Mouse (Mus musculus) neural tube, embryonic 11.5 days (tissue): ENCODE measurements around the gene Ephb1. TPM values are rescaled to one million over a fixed set of nuclear protein-coding genes. Genes with fewer than 3 reads are reported as not detected.

Experiments
- ATAC-seq: fragments of 200-750 bp; cut with Nextera tagmentation; 2 replicates; pipeline ENCODE4 v1.8.0; 2017; ENCODE audit warnings: moderate number of reproducible peaks, mild to moderate bottlenecking, moderate TSS enrichment, moderate library complexity; ENCODE audit not compliant: insufficient read depth, low FRiP score, low TSS enrichment
- DNase-seq: peaks from one replicate; pipeline ENCODE4 v3.0.0-alpha.2; 2015; ENCODE audit warnings: low spot score
- H3K27ac ChIP-seq: fragments of 300-500 bp; sonication (generic); 2 replicates; pipeline ENCODE4 v1.5.1; 2014; ENCODE audit warnings: low read depth, mild to moderate bottlenecking, low read length
- H3K27me3 ChIP-seq: fragments of 300-500 bp; sonication (generic); 2 replicates; pipeline ENCODE4 v1.6.1; 2014; ENCODE audit warnings: mild to moderate bottlenecking, low read length, mixed read lengths; ENCODE audit not compliant: control insufficient read depth, insufficient read depth
- H3K36me3 ChIP-seq: fragments of 300-500 bp; sonication (generic); 2 replicates; pipeline ENCODE4 v1.6.1; 2014; ENCODE audit warnings: mild to moderate bottlenecking, low read length, moderate library complexity, mixed read lengths; ENCODE audit not compliant: control insufficient read depth, insufficient read depth
- H3K4me1 ChIP-seq: fragments of 300-500 bp; sonication (generic); 2 replicates; pipeline ENCODE4 v1.6.1; 2014; ENCODE audit warnings: low read length, mixed read lengths; ENCODE audit not compliant: control insufficient read depth, insufficient read depth
- H3K4me2 ChIP-seq: fragments of 300-500 bp; sonication (generic); 2 replicates; pipeline ENCODE4 v1.6.1; 2014; ENCODE audit warnings: low read depth, mild to moderate bottlenecking, moderate library complexity
- H3K4me3 ChIP-seq: fragments of 300-500 bp; sonication (generic); 2 replicates; pipeline ENCODE4 v1.5.1; 2014; ENCODE audit warnings: low read depth, low read length
- H3K9ac ChIP-seq: fragments of 300-500 bp; sonication (generic); 2 replicates; pipeline ENCODE4 v1.6.1; 2014; ENCODE audit warnings: mild to moderate bottlenecking, low read length
- H3K9me3 ChIP-seq: fragments of 300-500 bp; sonication (generic); 2 replicates; pipeline ENCODE4 v1.6.1; 2016; ENCODE audit warnings: low read length; ENCODE audit not compliant: control insufficient read depth
- WGBS: fragments of 180-500 bp; shearing (Covaris S2); extraction: QIAGEN DNeasy Blood & Tissue Kit; methylation state at CpG from one replicate; pipeline ENCODE4 v1.1.7; 2014; 5-methylcytosine and 5-hydroxymethylcytosine counted together
- polyA plus RNA-seq: library from polyadenylated mRNA; unstranded; fragments of >200 nt; fragmentation: Nextera tagmentation; extraction: Ambion mirVana; gene quantifications from 2 replicates; pipeline ENCODE4 v1.2.1, GENCODE M21; 2014

Gene Ephb1
- polyA plus RNA-seq, 1 experiment from 2014 or later: 11.2 TPM

DNA sequence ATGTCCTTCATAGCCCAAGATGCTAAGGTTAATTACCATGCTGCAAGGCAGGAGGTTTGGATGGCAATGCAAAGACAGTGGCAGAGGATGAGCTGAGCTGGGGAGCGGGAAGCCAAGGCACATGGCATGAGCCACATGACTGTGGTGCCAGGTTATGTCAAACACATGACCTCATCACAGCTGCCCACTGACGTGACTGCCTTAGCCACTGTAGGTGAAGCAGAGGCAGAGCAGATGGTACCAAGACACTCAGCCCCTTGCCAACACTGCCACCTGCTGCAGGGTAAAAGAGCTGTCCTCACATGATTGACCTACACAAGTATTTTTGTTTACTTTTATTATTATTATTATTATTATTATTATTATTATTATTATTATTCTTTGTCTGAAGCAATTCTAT lies 348.0 kb downstream of the Ephb1 start:
- Histone ChIP-seq H3K36me3 (no peaks in the 10 kb centered on the region), H3K27me3 (no peaks in the 10 kb centered on the region), H3K4me2 (no peak overlapping the region), H3K4me1 (no peaks in the 10 kb centered on the region), H3K27ac (no peak overlapping the region), H3K9me3 (no peaks in the 10 kb centered on the region), H3K4me3 (no peak overlapping the region), H3K9ac (no peak overlapping the region)
- 63% methylated on average over 2 of the region's 2 CpGs for WGBS
- ATAC-seq: no peak
- DNase-seq: peak; percentile 44

DNA sequence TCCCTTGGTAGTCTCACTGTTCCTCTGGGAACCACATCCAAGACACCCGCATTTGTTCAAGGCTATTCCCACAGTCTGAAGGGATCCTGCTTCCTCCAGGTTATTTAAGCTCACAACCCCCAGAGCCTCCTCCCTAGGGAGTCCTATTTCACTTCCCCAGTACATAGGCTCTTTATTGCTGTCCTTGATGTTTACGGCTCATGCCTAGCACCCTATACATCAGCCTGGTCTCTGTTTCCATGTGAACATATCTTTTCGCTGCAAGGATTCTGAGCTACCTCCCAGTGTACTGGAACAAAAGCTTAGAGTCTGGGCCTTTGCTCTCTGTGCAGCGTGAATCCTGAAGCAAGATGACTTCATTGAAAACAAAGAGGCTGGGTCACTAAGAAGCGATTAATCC lies 351.6 kb downstream of the Ephb1 start:
- no peaks in the 10 kb centered on the region for H3K4me1 ChIP-seq
- H3K9me3 ChIP-seq: no peaks in the 10 kb centered on the region
- H3K36me3 ChIP-seq: no peaks in the 10 kb centered on the region
- no peak overlapping the region for H3K9ac ChIP-seq
- H3K27ac ChIP-seq: no peak overlapping the region
- H3K27me3 ChIP-seq: no peaks in the 10 kb centered on the region
- H3K4me2 ChIP-seq: no peak overlapping the region
- no peak for ATAC-seq
- WGBS: 44% methylated on average over 5 of the region's 5 CpGs
- DNase-seq: no peak
- no peak overlapping the region for H3K4me3 ChIP-seq

DNA sequence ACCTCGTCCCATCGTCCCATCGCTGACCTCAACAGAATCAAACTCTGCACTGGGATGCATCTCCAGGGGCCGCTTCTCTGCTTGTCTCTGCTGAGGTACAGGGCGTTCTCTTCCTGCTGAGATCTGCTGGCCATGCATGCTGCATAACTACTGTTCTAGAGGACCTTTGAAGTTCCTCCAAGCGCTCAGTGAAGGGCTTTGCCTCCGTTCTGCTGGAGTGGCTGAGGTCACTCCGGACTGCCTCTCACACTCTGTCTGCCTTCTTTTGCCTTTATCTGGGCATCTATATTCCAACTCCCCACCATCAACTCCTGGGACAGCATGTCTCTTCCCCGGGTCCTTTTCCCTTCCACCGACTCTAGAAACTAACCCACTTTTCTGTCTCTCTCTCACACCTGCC lies 352.3 kb downstream of the Ephb1 start:
- no peak overlapping the region for H3K9ac ChIP-seq
- H3K4me1 ChIP-seq: no peaks in the 10 kb centered on the region
- H3K27ac ChIP-seq: no peak overlapping the region
- no peaks in the 10 kb centered on the region for H3K27me3 ChIP-seq
- H3K36me3 ChIP-seq: no peaks in the 10 kb centered on the region
- 93% methylated on average over 10 of the region's 10 CpGs for WGBS
- no peak overlapping the region for H3K4me3 ChIP-seq
- no peak overlapping the region for H3K4me2 ChIP-seq
- DNase-seq (no peak), ATAC-seq (no peak)
- H3K9me3 ChIP-seq: no peaks in the 10 kb centered on the region

DNA sequence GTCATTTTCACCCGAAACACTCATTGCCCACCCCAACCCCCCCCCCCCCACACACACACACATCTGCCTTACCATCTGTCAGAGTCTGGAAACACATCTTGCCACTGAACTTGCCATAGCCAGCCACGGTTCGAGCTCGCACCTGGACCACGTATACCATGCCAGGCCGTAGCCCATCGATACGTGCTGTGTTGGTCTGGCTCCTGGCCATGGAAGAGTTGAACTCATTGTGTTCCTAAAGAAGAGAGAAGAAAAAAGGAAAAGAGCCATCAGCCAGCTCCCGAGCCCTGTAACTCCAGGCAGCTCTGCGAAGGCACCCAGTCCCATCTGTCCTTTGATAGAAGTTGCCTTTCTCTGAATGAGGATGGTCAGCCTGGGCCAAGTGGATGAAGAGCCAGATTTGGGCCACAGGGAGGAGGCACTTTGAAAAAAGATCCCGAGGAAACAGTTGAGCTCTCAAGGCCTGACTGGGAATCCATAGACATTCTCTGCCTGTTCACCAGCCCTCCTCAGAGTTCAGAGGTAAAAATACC lies 352.8 kb downstream of the Ephb1 start:
- no peak for ATAC-seq
- H3K4me3 ChIP-seq: no peak overlapping the region
- no peaks in the 10 kb centered on the region for H3K4me1 ChIP-seq

DNA sequence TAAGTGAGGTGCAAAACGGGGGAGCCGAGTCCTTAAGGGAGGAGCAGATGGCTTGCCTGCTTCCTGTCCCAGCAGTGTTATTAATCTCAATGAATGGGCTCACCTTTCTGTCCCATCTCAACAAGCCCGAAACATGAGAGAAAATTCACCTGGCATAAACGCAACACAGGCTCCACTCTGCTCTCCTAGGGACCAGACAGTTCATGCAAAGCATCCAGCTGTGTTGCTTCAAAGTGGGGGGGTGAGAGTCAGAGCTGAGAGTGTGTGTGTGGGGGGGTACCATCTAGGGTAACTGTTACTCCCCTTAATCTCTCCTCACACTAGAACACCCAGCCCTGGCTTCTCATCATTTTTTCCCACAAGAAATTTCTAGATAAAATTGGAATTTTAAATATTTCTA lies 354.8 kb downstream of the Ephb1 start:
- Histone ChIP-seq H3K9ac (no peak overlapping the region), H3K4me2 (no peak overlapping the region), H3K4me1 (no peaks in the 10 kb centered on the region), H3K4me3 (no peak overlapping the region), H3K27me3 (no peaks in the 10 kb centered on the region), H3K36me3 (no peaks in the 10 kb centered on the region), H3K9me3 (no peaks in the 10 kb centered on the region), H3K27ac (no peak overlapping the region)
- ATAC-seq (no peak), DNase-seq (no peak)
- 60% methylated on average over 4 of the region's 4 CpGs for WGBS

More for the DNA sequence above, 352.8 kb downstream of the Ephb1 start:
- no peak overlapping the region for H3K4me2 ChIP-seq
- H3K36me3 ChIP-seq: no peaks in the 10 kb centered on the region
- H3K27ac ChIP-seq: no peak overlapping the region
- no peak overlapping the region for H3K9ac ChIP-seq
- no peak for DNase-seq
- H3K9me3 ChIP-seq: no peaks in the 10 kb centered on the region
- WGBS: 94% methylated on average over 11 of the region's 11 CpGs
- no peaks in the 10 kb centered on the region for H3K27me3 ChIP-seq

DNA sequence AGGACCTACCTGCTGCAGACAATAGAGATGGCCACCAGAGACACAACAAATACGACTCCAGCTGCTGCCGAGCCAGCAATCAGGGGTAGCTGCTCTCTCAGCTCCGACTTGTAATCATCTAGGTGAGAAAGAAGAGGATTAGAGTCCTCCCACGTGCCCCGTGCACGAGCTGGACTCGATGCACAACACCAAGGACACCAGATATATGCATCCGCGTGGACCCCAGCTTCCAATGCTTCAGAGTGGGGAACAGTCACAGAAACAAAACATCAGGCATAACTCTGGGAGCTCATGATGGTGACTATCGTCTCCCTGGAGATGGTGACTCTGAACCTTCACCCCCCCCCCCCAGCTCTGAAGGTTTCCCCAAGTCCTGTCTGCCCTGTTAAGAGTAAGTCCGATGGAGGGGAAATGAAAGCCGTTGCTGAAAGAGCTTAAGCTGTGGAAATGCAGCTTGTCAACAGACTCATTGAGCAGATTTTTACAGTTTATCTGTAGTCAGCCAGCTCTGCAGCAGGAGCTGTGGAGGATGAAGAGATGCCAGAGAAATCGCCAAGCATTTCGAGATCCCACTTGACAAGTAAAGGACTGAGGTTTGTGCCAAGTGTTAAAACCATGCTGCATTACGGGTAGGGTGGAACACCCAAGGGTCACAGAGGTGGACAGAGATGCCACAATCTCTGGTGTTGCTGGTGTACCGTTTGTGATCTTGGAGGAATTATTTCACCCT lies 357.6 kb downstream of the Ephb1 start:
- no peaks in the 10 kb centered on the region for H3K9me3 ChIP-seq
- no peaks in the 10 kb centered on the region for H3K36me3 ChIP-seq
- ATAC-seq: no peak
- no peak overlapping the region for H3K4me2 ChIP-seq
- WGBS: 86% methylated on average over 16 of the region's 16 CpGs
- H3K9ac ChIP-seq: no peak overlapping the region
- no peak overlapping the region for H3K4me3 ChIP-seq
- no peak overlapping the region for H3K27ac ChIP-seq
- no peaks in the 10 kb centered on the region for H3K4me1 ChIP-seq
- H3K27me3 ChIP-seq: no peaks in the 10 kb centered on the region
- no peak for DNase-seq

DNA sequence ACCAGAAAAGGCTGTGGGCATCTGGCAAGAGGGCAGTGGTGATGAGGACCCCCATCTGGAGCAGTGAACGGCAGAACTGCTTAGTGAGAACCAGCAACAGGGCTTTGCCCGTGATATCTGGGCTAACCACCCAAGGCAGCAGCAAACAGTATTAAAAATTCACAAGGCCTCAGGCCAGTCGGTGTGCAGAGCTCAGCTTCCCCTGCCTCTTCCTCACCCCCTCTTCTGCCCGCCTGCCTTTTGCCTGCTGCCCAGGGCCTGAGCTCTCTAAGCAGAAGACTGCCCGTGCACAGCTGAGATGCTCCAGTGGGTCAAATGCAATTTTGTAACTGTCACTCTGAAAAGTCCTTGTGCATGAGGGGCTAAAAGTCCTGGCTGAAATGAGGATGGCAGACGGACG lies 358.3 kb downstream of the Ephb1 start:
- H3K4me3 ChIP-seq: no peak overlapping the region
- H3K9ac ChIP-seq: no peak overlapping the region
- DNase-seq: no peak
- no peaks in the 10 kb centered on the region for H3K36me3 ChIP-seq
- H3K27ac ChIP-seq: no peak overlapping the region
- no peak for ATAC-seq
- no peaks in the 10 kb centered on the region for H3K27me3 ChIP-seq
- no peaks in the 10 kb centered on the region for H3K4me1 ChIP-seq
- no peak overlapping the region for H3K4me2 ChIP-seq
- no peaks in the 10 kb centered on the region for H3K9me3 ChIP-seq
- 78% methylated on average over 7 of the region's 7 CpGs for WGBS

DNA sequence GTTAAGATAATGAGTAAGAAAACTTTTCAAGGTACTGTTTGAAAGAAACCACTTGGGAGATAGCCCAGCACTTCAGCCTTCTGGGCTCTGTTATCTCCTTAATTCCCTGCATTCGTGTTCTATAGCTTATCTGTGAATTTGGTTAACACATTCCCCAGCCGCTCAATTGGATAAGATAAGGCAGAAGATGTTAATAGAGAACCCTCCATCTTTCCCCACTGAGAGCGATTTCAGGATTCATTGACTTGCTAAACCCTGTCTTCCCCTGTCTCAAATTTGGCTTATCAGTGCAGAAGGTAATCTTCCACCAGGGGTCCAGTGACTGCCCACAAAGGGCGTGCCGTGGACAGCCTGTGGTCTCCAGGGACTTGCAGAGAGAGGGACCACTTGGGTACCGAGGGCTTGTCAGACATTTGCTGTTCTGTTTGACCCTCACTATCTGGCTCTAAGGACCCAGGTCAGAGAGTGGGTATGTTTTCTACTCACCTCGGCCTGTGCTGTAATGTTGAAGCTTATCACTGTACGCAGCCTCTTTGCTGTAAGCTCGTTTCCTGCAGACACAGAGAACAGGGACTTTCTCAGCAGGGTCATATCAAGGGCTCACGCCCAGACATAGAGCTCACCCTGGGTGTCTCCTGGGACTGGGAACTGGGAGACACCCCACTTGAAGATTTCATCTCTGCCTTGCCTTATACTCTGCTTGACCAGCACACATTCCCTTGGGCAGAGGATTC lies 358.9 kb downstream of the Ephb1 start:
- Histone ChIP-seq H3K4me2 (no peak overlapping the region), H3K27me3 (no peaks in the 10 kb centered on the region), H3K4me1 (no peaks in the 10 kb centered on the region), H3K9ac (no peak overlapping the region), H3K27ac (no peak overlapping the region), H3K4me3 (no peak overlapping the region), H3K36me3 (no peaks in the 10 kb centered on the region), H3K9me3 (no peaks in the 10 kb centered on the region)
- 83% methylated on average over 10 of the region's 10 CpGs for WGBS
- no peak for DNase-seq
- no peak for ATAC-seq

DNA sequence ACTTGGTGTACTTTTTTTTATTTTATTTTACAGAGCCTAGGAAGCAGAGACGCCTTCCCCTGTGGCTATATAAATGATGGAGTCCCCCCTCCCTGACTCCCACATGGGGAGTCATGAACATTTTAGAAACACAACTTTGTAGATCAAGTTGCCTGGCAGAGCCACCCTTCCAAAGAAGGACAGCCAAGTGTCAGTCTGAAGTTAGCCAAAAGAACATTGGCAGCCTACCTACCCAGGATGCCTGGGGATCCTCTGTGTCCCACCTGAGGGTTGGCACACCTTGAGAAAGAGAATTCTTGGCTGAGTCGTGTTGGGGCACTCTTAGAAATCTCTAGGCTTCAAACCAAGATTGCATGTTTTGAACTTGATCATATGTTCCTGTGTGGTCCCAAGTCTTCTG lies 360.4 kb downstream of the Ephb1 start:
- H3K4me1 ChIP-seq: no peaks in the 10 kb centered on the region
- H3K36me3 ChIP-seq: no peaks in the 10 kb centered on the region
- H3K4me2 ChIP-seq: no peak overlapping the region
- 93% methylated on average over 2 of the region's 2 CpGs for WGBS
- no peak overlapping the region for H3K9ac ChIP-seq
- no peak overlapping the region for H3K27ac ChIP-seq
- ATAC-seq (no peak), DNase-seq (no peak)
- no peaks in the 10 kb centered on the region for H3K9me3 ChIP-seq
- no peak overlapping the region for H3K4me3 ChIP-seq
- no peaks in the 10 kb centered on the region for H3K27me3 ChIP-seq
